Mouse (Mus musculus): ENCODE measurements around the gene Uvrag. TPM values are rescaled to one million over a fixed set of nuclear protein-coding genes. Genes with fewer than 3 reads are reported as not detected.
A peak's percentile ranks its signal among the peaks of the same experiment; 100 is the strongest.

The Uvrag gene
- polyA plus RNA-seq, 1 experiment from 2014 or later = 18.7 TPM

- no peaks in the 10 kb centered on the region for H3K9me3 ChIP-seq (ENCODE audit: low read length)
- 86% methylated on average over 6 of the region's 6 CpGs for WGBS
- H3K9ac ChIP-seq (replicated peaks; ENCODE audit: low read length) = no peak overlapping the region
- no peak overlapping the region for H3K4me3 ChIP-seq (ENCODE audit: low read length)
- H3K36me3 ChIP-seq (ENCODE audit: insufficient read depth, low read length) = no peaks in the 10 kb centered on the region
- no peak overlapping the region for H3K4me2 ChIP-seq (replicated peaks; ENCODE audit: low read depth, low read length)
- H3K27me3 ChIP-seq (ENCODE audit: insufficient read depth, low read length) = no peaks in the 10 kb centered on the region
- no peak overlapping the region for H3K27ac ChIP-seq (ENCODE audit: low read length)
- H3K4me1 ChIP-seq (ENCODE audit: insufficient read depth, low read length) = no peaks in the 10 kb centered on the region
- no peak for ATAC-seq (ENCODE audit: low FRiP score, low TSS enrichment)
Observed at GRCm38 (mm10) chr7:99003231-99003630, 137.7 kb downstream of the Uvrag start.

GRCm38 (mm10) chr7:98998722-98999121 is 142.2 kb downstream of the Uvrag start:
- H3K4me2 ChIP-seq (replicated peaks; ENCODE audit: low read depth, low read length) = no peak overlapping the region
- no peak overlapping the region for H3K9ac ChIP-seq (replicated peaks; ENCODE audit: low read length)
- H3K27ac ChIP-seq (ENCODE audit: low read length) = no peak overlapping the region
- no peaks in the 10 kb centered on the region for H3K27me3 ChIP-seq (ENCODE audit: insufficient read depth, low read length)
- H3K4me1 ChIP-seq (ENCODE audit: insufficient read depth, low read length) = peaks cover 6% of the 10 kb centered on the region; the same call in 1 of the 2 replicates
- no peak overlapping the region for H3K4me3 ChIP-seq (ENCODE audit: low read length)
- no peaks in the 10 kb centered on the region for H3K36me3 ChIP-seq (ENCODE audit: insufficient read depth, low read length)
- H3K9me3 ChIP-seq (ENCODE audit: low read length) = no peaks in the 10 kb centered on the region
- ATAC-seq (ENCODE audit: low FRiP score, low TSS enrichment) = no peak

- no peaks in the 10 kb centered on the region for H3K9me3 ChIP-seq (ENCODE audit: low read length)
- no peak overlapping the region for H3K4me3 ChIP-seq (ENCODE audit: low read length)
- H3K36me3 ChIP-seq (ENCODE audit: insufficient read depth, low read length) = no peaks in the 10 kb centered on the region
- no peak overlapping the region for H3K9ac ChIP-seq (replicated peaks; ENCODE audit: low read length)
- H3K27ac ChIP-seq (ENCODE audit: low read length) = peak overlapping the region; percentile 2; the same call in 1 of the 2 replicates
- H3K27me3 ChIP-seq (ENCODE audit: insufficient read depth, low read length) = no peaks in the 10 kb centered on the region
- ATAC-seq (ENCODE audit: low FRiP score, low TSS enrichment) = no peak
- no peak overlapping the region for H3K4me2 ChIP-seq (replicated peaks; ENCODE audit: low read depth, low read length)
- WGBS = 73% methylated on average over 7 of the region's 7 CpGs
- peaks cover 6% of the 10 kb centered on the region; the same call in 1 of the 2 replicates for H3K4me1 ChIP-seq (ENCODE audit: insufficient read depth, low read length)
Observed at GRCm38 (mm10) chr7:98997760-98998159, 143.2 kb downstream of the Uvrag start.

GRCm38 (mm10) chr7:98996791-98997190 is 144.2 kb downstream of the Uvrag start:
- 94% methylated on average over 6 of the region's 6 CpGs for WGBS
- Histone ChIP-seq H3K36me3 (ENCODE audit: insufficient read depth, low read length) (no peaks in the 10 kb centered on the region), H3K4me1 (ENCODE audit: insufficient read depth, low read length) (peaks cover 6% of the 10 kb centered on the region; the same call in 1 of the 2 replicates), H3K27ac (ENCODE audit: low read length) (no peak overlapping the region), H3K9me3 (ENCODE audit: low read length) (no peaks in the 10 kb centered on the region), H3K4me2 (replicated peaks; ENCODE audit: low read depth, low read length) (no peak overlapping the region), H3K9ac (replicated peaks; ENCODE audit: low read length) (no peak overlapping the region), H3K4me3 (ENCODE audit: low read length) (no peak overlapping the region), H3K27me3 (ENCODE audit: insufficient read depth, low read length) (no peaks in the 10 kb centered on the region)
- ATAC-seq (ENCODE audit: low FRiP score, low TSS enrichment) = no peak

- 87% methylated on average over 5 of the region's 5 CpGs for WGBS
- Histone ChIP-seq H3K27me3 (ENCODE audit: insufficient read depth, low read length) (no peaks in the 10 kb centered on the region), H3K36me3 (ENCODE audit: insufficient read depth, low read length) (peaks cover 4% of the 10 kb centered on the region; the same call in 1 of the 2 replicates), H3K4me1 (ENCODE audit: insufficient read depth, low read length) (peaks cover 6% of the 10 kb centered on the region; the same call in 1 of the 2 replicates), H3K9ac (replicated peaks; ENCODE audit: low read length) (no peak overlapping the region), H3K4me3 (ENCODE audit: low read length) (no peak overlapping the region), H3K4me2 (replicated peaks; ENCODE audit: low read depth, low read length) (no peak overlapping the region), H3K9me3 (ENCODE audit: low read length) (no peaks in the 10 kb centered on the region), H3K27ac (ENCODE audit: low read length) (no peak overlapping the region)
- no peak for ATAC-seq (ENCODE audit: low FRiP score, low TSS enrichment)
Observed at GRCm38 (mm10) chr7:98995126-98995727, 145.7 kb downstream of the Uvrag start.

GRCm38 (mm10) chr7:98994137-98994536 is 146.8 kb downstream of the Uvrag start:
- no peak for ATAC-seq (ENCODE audit: low FRiP score, low TSS enrichment)
- H3K4me3 ChIP-seq (ENCODE audit: low read length) = no peak overlapping the region
- H3K4me2 ChIP-seq (replicated peaks; ENCODE audit: low read depth, low read length) = no peak overlapping the region
- H3K27me3 ChIP-seq (ENCODE audit: insufficient read depth, low read length) = no peaks in the 10 kb centered on the region
- no peaks in the 10 kb centered on the region for H3K9me3 ChIP-seq (ENCODE audit: low read length)
- no peak overlapping the region for H3K9ac ChIP-seq (replicated peaks; ENCODE audit: low read length)
- peaks cover 6% of the 10 kb centered on the region; the same call in 1 of the 2 replicates for H3K36me3 ChIP-seq (ENCODE audit: insufficient read depth, low read length)
- H3K4me1 ChIP-seq (ENCODE audit: insufficient read depth, low read length) = peaks cover 6% of the 10 kb centered on the region; the same call in 1 of the 2 replicates
- WGBS = 62% methylated on average over 6 of the region's 6 CpGs
- H3K27ac ChIP-seq (ENCODE audit: low read length) = no peak overlapping the region

GRCm38 (mm10) chr7:98993395-98993794 is 147.5 kb downstream of the Uvrag start:
- ATAC-seq (ENCODE audit: low FRiP score, low TSS enrichment) = no peak
- Histone ChIP-seq H3K4me1 (ENCODE audit: insufficient read depth, low read length) (peaks cover 6% of the 10 kb centered on the region; the same call in 1 of the 2 replicates), H3K4me2 (replicated peaks; ENCODE audit: low read depth, low read length) (no peak overlapping the region), H3K27ac (ENCODE audit: low read length) (no peak overlapping the region), H3K9ac (replicated peaks; ENCODE audit: low read length) (no peak overlapping the region), H3K9me3 (ENCODE audit: low read length) (no peaks in the 10 kb centered on the region), H3K27me3 (ENCODE audit: insufficient read depth, low read length) (no peaks in the 10 kb centered on the region), H3K36me3 (ENCODE audit: insufficient read depth, low read length) (peaks cover 9% of the 10 kb centered on the region; the same call in 1 of the 2 replicates), H3K4me3 (ENCODE audit: low read length) (no peak overlapping the region)
- 73% methylated on average over 4 of the region's 4 CpGs for WGBS

GRCm38 (mm10) chr7:98991204-98991761 is 149.7 kb downstream of the Uvrag start:
- Histone ChIP-seq H3K27me3 (ENCODE audit: insufficient read depth, low read length) (no peaks in the 10 kb centered on the region), H3K9ac (replicated peaks; ENCODE audit: low read length) (no peak overlapping the region), H3K4me3 (ENCODE audit: low read length) (no peak overlapping the region), H3K27ac (ENCODE audit: low read length) (no peak overlapping the region), H3K4me1 (ENCODE audit: insufficient read depth, low read length) (peaks cover 6% of the 10 kb centered on the region; the same call in 1 of the 2 replicates), H3K4me2 (replicated peaks; ENCODE audit: low read depth, low read length) (no peak overlapping the region), H3K9me3 (ENCODE audit: low read length) (no peaks in the 10 kb centered on the region), H3K36me3 (ENCODE audit: insufficient read depth, low read length) (peaks cover 16% of the 10 kb centered on the region)
- ATAC-seq (ENCODE audit: low FRiP score, low TSS enrichment) = no peak
- WGBS = 89% methylated on average over 2 of the region's 2 CpGs

- WGBS = 44% methylated on average over 1 of the region's 1 CpGs
- no peak overlapping the region for H3K27ac ChIP-seq (ENCODE audit: low read length)
- 0 out of 2 replicates have a peak, but pooled peaks cover 2% of the 10 kb centered on the region for H3K4me1 ChIP-seq (ENCODE audit: insufficient read depth, low read length)
- no peaks in the 10 kb centered on the region for H3K27me3 ChIP-seq (ENCODE audit: insufficient read depth, low read length)
- H3K36me3 ChIP-seq (ENCODE audit: insufficient read depth, low read length) = peaks cover 16% of the 10 kb centered on the region
- no peak overlapping the region for H3K4me2 ChIP-seq (replicated peaks; ENCODE audit: low read depth, low read length)
- H3K9ac ChIP-seq (replicated peaks; ENCODE audit: low read length) = no peak overlapping the region
- H3K4me3 ChIP-seq (ENCODE audit: low read length) = no peak overlapping the region
- H3K9me3 ChIP-seq (ENCODE audit: low read length) = no peaks in the 10 kb centered on the region
- no peak for ATAC-seq (ENCODE audit: low FRiP score, low TSS enrichment)
Observed at GRCm38 (mm10) chr7:98990510-98990909, 150.4 kb downstream of the Uvrag start.

- 96% methylated on average over 14 of the region's 14 CpGs for WGBS
- H3K4me2 ChIP-seq (replicated peaks; ENCODE audit: low read depth, low read length) = no peak overlapping the region
- ATAC-seq (ENCODE audit: low FRiP score, low TSS enrichment) = no peak
Observed at GRCm38 (mm10) chr7:98986962-98987441, 153.9 kb downstream of the Uvrag start.

More at GRCm38 (mm10) chr7:98986962-98987441, 153.9 kb downstream of the Uvrag start:
- H3K9ac ChIP-seq (replicated peaks; ENCODE audit: low read length) = no peak overlapping the region
- no peaks in the 10 kb centered on the region for H3K9me3 ChIP-seq (ENCODE audit: low read length)
- no peak overlapping the region for H3K27ac ChIP-seq (ENCODE audit: low read length)
- H3K4me1 ChIP-seq (ENCODE audit: insufficient read depth, low read length) = no peaks in the 10 kb centered on the region
- no peaks in the 10 kb centered on the region for H3K27me3 ChIP-seq (ENCODE audit: insufficient read depth, low read length)
- peaks cover 16% of the 10 kb centered on the region for H3K36me3 ChIP-seq (ENCODE audit: insufficient read depth, low read length)
- H3K4me3 ChIP-seq (ENCODE audit: low read length) = no peak overlapping the region

Measured in kidney, embryonic 16.5 days (tissue).